Mouse (Mus musculus): ENCODE measurements at regions not wholly inside any gene's neighbourhood (a gene's known extent, or its start where the extent isn't known, plus 50 kb on each side); places are given as distances from the start of the nearest gene placed in this dataset.

GRCm38 (mm10) chr1:152305461-152305860, 81.0 kb downstream of the Tsen15 start:
- TF ChIP-seq CTCF (IDR thresholded peaks at IDR 0.05; ENCODE audit: extremely low read depth, insufficient read length, insufficient replicate concordance, low read depth, low read length) (no peak), POLR2A (IDR thresholded peaks at IDR 0.05; ENCODE audit: low read depth, low read length) (no peak)

Data from small intestine, adult 2 months (tissue).